Comparison of ENCODE assay signal across 11 mouse cellular contexts in the genomic region with DNA sequence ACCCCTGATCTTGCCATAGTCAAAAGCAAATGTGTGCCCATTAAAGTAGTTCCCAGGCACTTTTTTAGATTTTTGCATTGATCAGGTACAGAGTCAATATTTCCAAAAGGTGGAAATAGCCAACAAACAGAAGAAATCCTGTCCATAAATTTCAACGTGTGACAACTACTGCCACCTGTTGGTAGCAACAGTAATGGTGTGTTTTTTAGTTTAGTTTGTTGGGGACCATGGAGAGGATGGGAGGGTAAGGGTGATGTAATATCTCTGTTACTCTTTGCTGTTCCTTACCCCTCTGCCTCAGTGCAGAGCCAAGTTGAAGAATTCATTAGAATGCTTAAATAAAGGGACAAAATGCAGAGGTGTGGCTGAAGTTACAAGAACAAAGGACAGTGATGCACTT. TPM values are rescaled to one million over a fixed set of nuclear protein-coding genes. Genes with fewer than 3 reads are reported as not detected.
DNase-seq lines count a peak whose midpoint lies in the region; ATAC-seq lines count a peak whose summit lies in the region.
"Had no signal": no experiment of that assay in that cellular context is flagged by ENCODE, and none has a peak within 500 bp of the region (broad histone marks: within the 10 kb centered on the region; RNA-seq: fewer than 3 reads in every experiment).

No protein-coding gene starts in this region.

- H3K4me2 ChIP-seq in limb, embryonic 11.5 days (ENCODE audit: low read depth, severe bottlenecking): no peak overlapping the region
- H3K4me2 ChIP-seq in neural tube, embryonic 15.5 days: no peak overlapping the region
- H3K4me2 ChIP-seq: heart, embryonic 13.5 days had no signal

- no peaks in the 10 kb centered on the region for H3K9me3 ChIP-seq in limb, embryonic 11.5 days (ENCODE audit: control insufficient read depth, low read length)
- no peaks in the 10 kb centered on the region for H3K9me3 ChIP-seq in limb, embryonic 10.5 days (replicated peaks)
- no peaks in the 10 kb centered on the region for H3K9me3 ChIP-seq in neural tube, embryonic 15.5 days (replicated peaks)
- H3K9me3 ChIP-seq: heart, embryonic 13.5 days had no signal

- no peaks in the 10 kb centered on the region for H3K27me3 ChIP-seq in limb, embryonic 11.5 days (ENCODE audit: control insufficient read depth, insufficient read depth, low read length)
- H3K27me3 ChIP-seq in limb, embryonic 10.5 days (ENCODE audit: low read depth, poor library complexity, severe bottlenecking): no peaks in the 10 kb centered on the region
- no peaks in the 10 kb centered on the region for H3K27me3 ChIP-seq in neural tube, embryonic 15.5 days (replicated peaks)

- H3K36me3 ChIP-seq in limb, embryonic 11.5 days (ENCODE audit: control insufficient read depth, insufficient read depth, low read length): no peaks in the 10 kb centered on the region
- H3K36me3 ChIP-seq in limb, embryonic 10.5 days: no peaks in the 10 kb centered on the region
- H3K36me3 ChIP-seq in neural tube, embryonic 15.5 days: no peaks in the 10 kb centered on the region
- H3K36me3 ChIP-seq: heart, embryonic 13.5 days had no signal

- no peak overlapping the region for H3K4me3 ChIP-seq in limb, embryonic 11.5 days (ENCODE audit: low read depth, low read length)
- no peak overlapping the region for H3K4me3 ChIP-seq in limb, embryonic 10.5 days
- H3K4me3 ChIP-seq in neural tube, embryonic 15.5 days (replicated peaks): no peak overlapping the region
- H3K4me3 ChIP-seq: heart, embryonic 13.5 days had no signal

- 4% methylated on average over 1 of the region's 1 CpGs for WGBS in limb, embryonic 11.5 days
- WGBS in limb, embryonic 10.5 days: 6% methylated on average over 1 of the region's 1 CpGs
- 6% methylated on average over 1 of the region's 1 CpGs for WGBS in neural tube, embryonic 15.5 days

- no peaks in the 10 kb centered on the region for H3K4me1 ChIP-seq in limb, embryonic 11.5 days (ENCODE audit: control insufficient read depth, insufficient read depth, low read length)
- H3K4me1 ChIP-seq in limb, embryonic 10.5 days: no peaks in the 10 kb centered on the region
- H3K4me1 ChIP-seq in neural tube, embryonic 15.5 days: no peaks in the 10 kb centered on the region

- no peak overlapping the region for H3K27ac ChIP-seq in limb, embryonic 11.5 days (replicated peaks; ENCODE audit: low read depth, low read length)
- H3K27ac ChIP-seq in limb, embryonic 10.5 days: no peak overlapping the region
- no peak overlapping the region for H3K27ac ChIP-seq in neural tube, embryonic 15.5 days (replicated peaks)
- H3K27ac ChIP-seq: heart, embryonic 13.5 days; macrophage had no signal

- H3K9ac ChIP-seq in limb, embryonic 11.5 days (ENCODE audit: low read length): no peak overlapping the region
- no peak overlapping the region for H3K9ac ChIP-seq in neural tube, embryonic 15.5 days (replicated peaks)
- H3K9ac ChIP-seq: heart, embryonic 13.5 days had no signal

- peak; percentile 55 for ATAC-seq in frontal cortex, adult (ENCODE audit: low TSS enrichment)
- no peak for ATAC-seq in limb, embryonic 11.5 days (ENCODE audit: insufficient number of reproducible peaks, low FRiP score, low TSS enrichment, low read depth)
- ATAC-seq in megakaryocyte-erythroid progenitor cell, adult 5-6 weeks (replicated peaks; ENCODE audit: low FRiP score, low TSS enrichment, poor library complexity, severe bottlenecking): peak; percentile 55; the same call in 1 of the 2 replicates
- ATAC-seq in neural tube, embryonic 15.5 days (ENCODE audit: low FRiP score): no peak

- no peak for DNase-seq in frontal cortex, postnatal 25 days (ENCODE audit: low spot score in 2 of 2)
- DNase-seq in limb, embryonic 11.5 days (ENCODE audit: low spot score): peak; percentile 16
- DNase-seq in limb, embryonic 10.5 days (ENCODE audit: low spot score): no peak
- peak; percentile 53 for DNase-seq in embryo, embryonic 11 days
- DNase-seq in ovary, postnatal 14 days (ENCODE audit: low spot score): no peak

RNA-seq across cellular contexts. Expression of a gene that starts 2.7 kb away (rescaled TPM):
- not detected in 2 replicates for polyA plus RNA-seq in limb, embryonic 11.5 days (2014; fragmentation: Nextera tagmentation; extraction: Ambion mirVana)
- not detected in 2 replicates for polyA plus RNA-seq in limb, embryonic 10.5 days (2016; fragmentation: Nextera tagmentation; extraction: Ambion mirVana)
- not detected in 2 replicates for total RNA-seq in megakaryocyte-erythroid progenitor cell, adult 5-6 weeks (2014; fragmentation: Nextera tagmentation)
- not detected in 2 replicates for total RNA-seq in megakaryocyte-erythroid progenitor cell, adult 5-6 weeks (2017)
- not detected in 2 replicates for polyA plus RNA-seq in neural tube, embryonic 15.5 days (2015; fragmentation: Nextera tagmentation; extraction: Ambion mirVana)
- total RNA-seq: ES-E14 had no signal
- polyA plus RNA-seq: heart, embryonic 13.5 days; macrophage had no signal

RNA-seq across cellular contexts. Expression of a gene that starts 33.1 kb away (rescaled TPM):
- 22.0 and 25.0 TPM in 2 replicates for polyA plus RNA-seq in limb, embryonic 11.5 days (2014; fragmentation: Nextera tagmentation; extraction: Ambion mirVana)
- polyA plus RNA-seq in limb, embryonic 10.5 days (2016; fragmentation: Nextera tagmentation; extraction: Ambion mirVana): 25.7 and 29.8 TPM in 2 replicates
- 0.52 and 2.0 TPM in 2 replicates for total RNA-seq in megakaryocyte-erythroid progenitor cell, adult 5-6 weeks (2014; fragmentation: Nextera tagmentation)
- 1.6 and 3.4 TPM in 2 replicates for total RNA-seq in megakaryocyte-erythroid progenitor cell, adult 5-6 weeks (2017)
- polyA plus RNA-seq in neural tube, embryonic 15.5 days (2015; fragmentation: Nextera tagmentation; extraction: Ambion mirVana): 15.8 and 16.6 TPM in 2 replicates

Comparison
In these comparisons a context has a peak if more than half of its experiments do, and no peak if none do; other contexts are left out.
1. DNase-seq: peak in limb, embryonic 11.5 days (single experiment) and embryo, embryonic 11 days (single experiment); none in frontal cortex, postnatal 25 days (0 of 2), limb, embryonic 10.5 days (single experiment) and ovary, postnatal 14 days (single experiment).
2. ATAC-seq: peak in frontal cortex, adult (single experiment) and megakaryocyte-erythroid progenitor cell, adult 5-6 weeks (single experiment); none in limb, embryonic 11.5 days (single experiment) and neural tube, embryonic 15.5 days (single experiment).